8 mouse cellular contexts compared by ENCODE assay signal in genomic region chr19:5913007-5913719, GRCm38 (mm10). TPM values are rescaled to one million over a fixed set of nuclear protein-coding genes. Genes with fewer than 3 reads are reported as not detected.
DNase-seq lines count a peak whose midpoint lies in the region; ATAC-seq and TF ChIP-seq lines count a peak whose summit lies in the region.

Dpf2 (minus strand) TSS chr19:5913010.

- peak within 1 kb of the TSS; percentile 89 for H3K27ac ChIP-seq in lung, postnatal 0 days (ENCODE audit: low read length)
- peak within 1 kb of the TSS; percentile 71 for H3K27ac ChIP-seq in bone marrow macrophage, adult 2 months (ENCODE audit: insufficient read depth, low read depth, low read length)
- peak within 1 kb of the TSS; percentile 67 for H3K27ac ChIP-seq in intestine, postnatal 0 days (ENCODE audit: low read depth, low read length)

- H3K27me3 ChIP-seq in lung, postnatal 0 days (replicated peaks; ENCODE audit: insufficient read depth, low read length): no peaks in the 10 kb centered on the region
- no peaks in the 10 kb centered on the region for H3K27me3 ChIP-seq in intestine, postnatal 0 days (replicated peaks; ENCODE audit: control insufficient read depth, insufficient read depth, low read length)

- H3K4me1 ChIP-seq in lung, postnatal 0 days (ENCODE audit: insufficient read depth, low read depth, low read length): peaks cover 7% of the 10 kb centered on the region; the same call in 1 of the 2 replicates
- H3K4me1 ChIP-seq in bone marrow macrophage, adult 2 months (ENCODE audit: control insufficient read depth, insufficient read depth, low read length): peaks cover 23% of the 10 kb centered on the region
- H3K4me1 ChIP-seq in intestine, postnatal 0 days (replicated peaks; ENCODE audit: control insufficient read depth, insufficient read depth, low read length): 0 out of 2 replicates have a peak, but pooled peaks cover 11% of the 10 kb centered on the region

- no peak for TF ChIP-seq CTCF in lung, postnatal 0 days (IDR thresholded peaks at IDR 0.05)
- no peak for TF ChIP-seq CTCF in bone marrow macrophage, adult 2 months (IDR thresholded peaks at IDR 0.05; ENCODE audit: low read depth, low read length)
- no peak for TF ChIP-seq CTCF in intestine, postnatal 0 days (IDR thresholded peaks at IDR 0.05; ENCODE audit: low read depth)

- WGBS in lung, postnatal 0 days: 16% methylated on average over 13 of the region's 13 CpGs
- WGBS in intestine, postnatal 0 days: 13% methylated on average over 13 of the region's 13 CpGs

- no peak for TF ChIP-seq POLR2A in bone marrow macrophage, adult 2 months (IDR thresholded peaks at IDR 0.05; ENCODE audit: borderline replicate concordance, low read depth, low read length)

- no peak for ATAC-seq in lung, postnatal 0 days
- no peak for ATAC-seq in intestine, postnatal 0 days
- ATAC-seq in megakaryocyte-erythroid progenitor cell, adult 5-6 weeks (replicated peaks; ENCODE audit: low FRiP score, low TSS enrichment, poor library complexity, severe bottlenecking): peak; percentile 27; the same call in 1 of the 2 replicates

- H3K9ac ChIP-seq in lung, postnatal 0 days (replicated peaks; ENCODE audit: low read depth): peak within 1 kb of the TSS; percentile 83
- H3K9ac ChIP-seq in intestine, postnatal 0 days (ENCODE audit: low read depth, low read length): peak within 1 kb of the TSS; percentile 92

- peak within 1 kb of the TSS; percentile 69 for H3K4me3 ChIP-seq in lung, postnatal 0 days (ENCODE audit: low read depth, low read length)
- peak within 1 kb of the TSS; percentile 87 for H3K4me3 ChIP-seq in bone marrow macrophage, adult 2 months (ENCODE audit: insufficient read depth, low read length)
- peak within 1 kb of the TSS; percentile 79 for H3K4me3 ChIP-seq in intestine, postnatal 0 days (ENCODE audit: low read depth, low read length)

- peak within 1 kb of the TSS; percentile 89 for H3K4me2 ChIP-seq in lung, postnatal 0 days (replicated peaks; ENCODE audit: low read depth, low read length)
- H3K4me2 ChIP-seq in intestine, postnatal 0 days (replicated peaks; ENCODE audit: low read depth): peak within 1 kb of the TSS; percentile 89

- H3K36me3 ChIP-seq in lung, postnatal 0 days (ENCODE audit: insufficient read depth, low read length): peaks cover 4% of the 10 kb centered on the region; the same call in 1 of the 2 replicates
- peaks cover 14% of the 10 kb centered on the region for H3K36me3 ChIP-seq in intestine, postnatal 0 days (ENCODE audit: control insufficient read depth, insufficient read depth)

- intact Hi-C loops in gastrocnemius, postnatal 36 days (cut with DNase I): no loop called here

- no peaks in the 10 kb centered on the region for H3K9me3 ChIP-seq in lung, postnatal 0 days (ENCODE audit: low read length)
- H3K9me3 ChIP-seq in intestine, postnatal 0 days (ENCODE audit: control insufficient read depth): no peaks in the 10 kb centered on the region

- no peak for TF ChIP-seq EP300 in lung, postnatal 0 days (IDR thresholded peaks at IDR 0.05)

- no peak for DNase-seq in lung, postnatal 0 days (ENCODE audit: low spot score)
- no peak for DNase-seq in lung, postnatal 36 days
- DNase-seq in gastrocnemius, postnatal 36 days: no peak
- DNase-seq in cerebellum, adult 8-10 months: no peak
- no peak for DNase-seq in lung, postnatal 4 days

RNA-seq across cellular contexts. Expression of gene Dpf2, which starts in this region (rescaled TPM):
- polyA plus RNA-seq in lung, postnatal 0 days (2015; fragmentation: Nextera tagmentation; extraction: Ambion mirVana): 77.7 and 78.0 TPM in 2 replicates
- polyA plus RNA-seq in bone marrow macrophage, adult 2 months (2012; ENCODE audit: insufficient read depth, insufficient read length, missing spikeins): 69.3 and 75.2 TPM in 2 replicates
- 10 to 100 TPM; 75.1 to 81.4 TPM for total RNA-seq in gastrocnemius, postnatal 36 days (2021)
- 49.9 and 51.9 TPM in 2 replicates for polyA plus RNA-seq in intestine, postnatal 0 days (2015; fragmentation: Nextera tagmentation; extraction: Ambion mirVana)
- total RNA-seq in megakaryocyte-erythroid progenitor cell, adult 5-6 weeks (2014; fragmentation: Nextera tagmentation): 91.2 and 95.9 TPM in 2 replicates
- total RNA-seq in megakaryocyte-erythroid progenitor cell, adult 5-6 weeks (2017): 75.0 and 124 TPM in 2 replicates
